Mouse (Mus musculus): ENCODE measurements around the gene Pitpnm2.

GRCm38 (mm10) chr5:124221736-124222040, 27.9 kb downstream of the Pitpnm2 start:
- TF ChIP-seq CTCF (IDR thresholded peaks at IDR 0.05; ENCODE audit: low read depth) (no peak), EP300 (IDR thresholded peaks at IDR 0.05; ENCODE audit: low read depth) (no peak)

All from liver, embryonic 14.5 days (tissue).